Mouse (Mus musculus) bone marrow, adult 2 months (tissue): ENCODE data around the gene Zfp654. TPM values are rescaled to one million over a fixed set of nuclear protein-coding genes. Genes with fewer than 3 reads are reported as not detected.

ENCODE experiments used
- H3K27ac ChIP-seq: fragments of 200-500 bp; 2 replicates; pipeline ENCODE4 v1.5.1; 2012; ENCODE audit warnings: low read depth, mild to moderate bottlenecking, control low read depth, inconsistent platforms, low read length; ENCODE audit not compliant: control insufficient read depth, poor library complexity, insufficient read depth
- H3K4me1 ChIP-seq: fragments of 200-500 bp; 2 replicates; pipeline ENCODE4 v1.6.1; 2011; ENCODE audit warnings: low read length; ENCODE audit not compliant: control insufficient read depth, insufficient read depth
- H3K4me3 ChIP-seq: fragments of 200-500 bp; replicated peaks from 2 replicates; pipeline ENCODE3; 2011; ENCODE audit warnings: mild to moderate bottlenecking, low read depth, low read length, control low read depth; ENCODE audit not compliant: control insufficient read depth
- CTCF ChIP-seq: fragments of 200-500 bp; IDR thresholded peaks from 2 replicates; pipeline ENCODE4 v1.5.1; 2011; ENCODE audit warnings: low read length, control low read depth; ENCODE audit not compliant: control insufficient read depth, insufficient read depth
- POLR2A ChIP-seq: fragments of 200-500 bp; IDR thresholded peaks from 2 replicates; pipeline ENCODE4 v1.6.1; 2011; ENCODE audit warnings: low read depth, mild to moderate bottlenecking, control low read depth, low read length, borderline replicate concordance; ENCODE audit not compliant: control insufficient read depth
- WGBS: fragments of 180-500 bp; shearing (Covaris S2); methylation state at CpG from one replicate; pipeline ENCODE4 v1.1.7; 2018; 5-methylcytosine and 5-hydroxymethylcytosine counted together
- polyA plus RNA-seq: library from polyadenylated mRNA; stranded (reverse); fragments of >200 nt; gene quantifications from 2 replicates; pipeline ENCODE4 v1.2.4, GENCODE M21; 2011; ENCODE audit warnings: low replicate concordance; ENCODE audit not compliant: missing spikeins, insufficient read depth, insufficient read length

The Zfp654 gene
- polyA plus RNA-seq, 1 experiment = 4.6 TPM

GRCm38 (mm10) chr16:64845947-64846346 lies 5.5 kb downstream of the Zfp654 start:
- no peak for TF ChIP-seq POLR2A
- TF ChIP-seq CTCF = peak; percentile 50; the same call in 1 of the 2 replicates
- H3K27ac ChIP-seq = no peak overlapping the region
- H3K4me3 ChIP-seq = no peak overlapping the region
- H3K4me1 ChIP-seq = no peaks in the 10 kb centered on the region; the same call in 1 of the 2 replicates
- WGBS = 72% methylated on average over 8 of the region's 8 CpGs

- TF ChIP-seq CTCF = no peak
- no peak for TF ChIP-seq POLR2A
- Histone ChIP-seq H3K27ac (no peak overlapping the region), H3K4me3 (no peak overlapping the region), H3K4me1 (no peaks in the 10 kb centered on the region; the same call in 1 of the 2 replicates)
- WGBS = 91% methylated on average over 3 of the region's 3 CpGs
Observed at GRCm38 (mm10) chr16:64842374-64842729, 9.1 kb downstream of the Zfp654 start.

- Histone ChIP-seq H3K27ac (no peak overlapping the region), H3K4me1 (no peaks in the 10 kb centered on the region; the same call in 1 of the 2 replicates), H3K4me3 (no peak overlapping the region)
- TF ChIP-seq POLR2A = no peak
- TF ChIP-seq CTCF = no peak
- WGBS = 73% methylated on average over 5 of the region's 5 CpGs
Observed at GRCm38 (mm10) chr16:64841481-64842373, 9.7 kb downstream of the Zfp654 start.

GRCm38 (mm10) chr16:64836709-64837108 lies 14.7 kb downstream of the Zfp654 start:
- H3K4me1 ChIP-seq = no peaks in the 10 kb centered on the region; the same call in 1 of the 2 replicates
- H3K27ac ChIP-seq = no peak overlapping the region
- TF ChIP-seq POLR2A (no peak), CTCF (no peak)
- WGBS = 80% methylated on average over 2 of the region's 2 CpGs
- H3K4me3 ChIP-seq = no peak overlapping the region

- 79% methylated on average over 1 of the region's 1 CpGs for WGBS
- Histone ChIP-seq H3K4me1 (no peaks in the 10 kb centered on the region; the same call in 1 of the 2 replicates), H3K27ac (no peak overlapping the region), H3K4me3 (no peak overlapping the region)
- no peak for TF ChIP-seq CTCF
- TF ChIP-seq POLR2A = no peak
Observed at GRCm38 (mm10) chr16:64835996-64836545, 15.4 kb downstream of the Zfp654 start.

- Histone ChIP-seq H3K4me1 (no peaks in the 10 kb centered on the region), H3K4me3 (no peak overlapping the region), H3K27ac (no peak overlapping the region)
- WGBS = 69% methylated on average over 15 of the region's 15 CpGs
- TF ChIP-seq CTCF (no peak), POLR2A (no peak)
Observed at GRCm38 (mm10) chr16:64830291-64830690, 21.2 kb downstream of the Zfp654 start.

GRCm38 (mm10) chr16:64824474-64824873 lies 27.0 kb downstream of the Zfp654 start:
- Histone ChIP-seq H3K4me1 (no peaks in the 10 kb centered on the region), H3K4me3 (no peak overlapping the region), H3K27ac (no peak overlapping the region)
- WGBS = 84% methylated on average over 1 of the region's 1 CpGs
- no peak for TF ChIP-seq POLR2A
- no peak for TF ChIP-seq CTCF

- WGBS = 41% methylated on average over 1 of the region's 1 CpGs
- Histone ChIP-seq H3K4me1 (no peaks in the 10 kb centered on the region), H3K4me3 (no peak overlapping the region), H3K27ac (no peak overlapping the region)
- TF ChIP-seq CTCF (no peak), POLR2A (no peak)
Observed at GRCm38 (mm10) chr16:64823890-64824289, 27.6 kb downstream of the Zfp654 start.
